Mouse (Mus musculus) CH12.LX (cell line): ENCODE measurements at regions not wholly inside any gene's neighbourhood (a gene's known extent, or its start where the extent isn't known, plus 50 kb on each side); places are given as distances from the start of the nearest gene placed in this dataset.

Experiments
- DNase-seq: peaks from one replicate; pipeline ENCODE4 v3.0.0-alpha.2; 2013; ENCODE audit errors: extremely low read depth
- H3K27ac ChIP-seq: 2 replicates; pipeline ENCODE4 v1.5.1; 2012; ENCODE audit warnings: low read depth, mild to moderate bottlenecking, control low read depth, moderate library complexity; ENCODE audit not compliant: insufficient read depth
- H3K27me3 ChIP-seq: replicated peaks from 2 replicates; pipeline ENCODE3; 2012; ENCODE audit warnings: inconsistent platforms
- H3K36me3 ChIP-seq, 2 experiments: replicated peaks in 1 of 2; 2 replicates each; pipeline versions ENCODE3 to v1.6.1; 2012; ENCODE audit warnings: inconsistent platforms in 1 of 2, low read length in 1 of 2, mild to moderate bottlenecking in 1 of 2, mixed read lengths in 1 of 2, moderate library complexity in 1 of 2; ENCODE audit not compliant: control insufficient read depth in 1 of 2, insufficient read depth in 1 of 2
- H3K4me1 ChIP-seq, 2 experiments: 2 replicates each; pipeline ENCODE4 v1.6.1; 2012; ENCODE audit warnings: inconsistent platforms in 1 of 2, moderate library complexity in 1 of 2; ENCODE audit not compliant: insufficient read depth in 2 of 2, control insufficient read depth in 1 of 2
- H3K4me2 ChIP-seq: 2 replicates; pipeline ENCODE4 v1.6.1; 2012; ENCODE audit warnings: low read depth, mild to moderate bottlenecking, control low read depth; ENCODE audit not compliant: poor library complexity, insufficient read depth, severe bottlenecking
- H3K4me3 ChIP-seq, 3 experiments: fragments of 150-350 bp in 1 of 3; sonication (generic) in 1 of 3; replicated peaks in 1 of 3; 2 replicates each; pipeline versions ENCODE3 to v1.5.1; 2011 to 2012; ENCODE audit warnings: low read depth in 2 of 3, low read length in 2 of 3, mild to moderate bottlenecking in 2 of 3, moderate library complexity in 2 of 3, control low read depth in 1 of 3, improper control_type of control experiment in 1 of 3, inconsistent platforms in 1 of 3, mixed read lengths in 1 of 3; ENCODE audit not compliant: poor library complexity in 1 of 3
- H3K79me2 ChIP-seq: replicated peaks from 2 replicates; pipeline ENCODE4 v1.6.1; 2012; ENCODE audit warnings: mild to moderate bottlenecking, moderate library complexity; ENCODE audit not compliant: control insufficient read depth, poor library complexity, insufficient read depth, severe bottlenecking; ENCODE audit errors: extremely low read depth
- H3K9ac ChIP-seq: 2 replicates; pipeline ENCODE4 v1.6.1; 2012; ENCODE audit warnings: low read depth, mild to moderate bottlenecking, control low read depth, moderate library complexity; ENCODE audit not compliant: insufficient read depth
- H3K9me3 ChIP-seq: replicated peaks from 2 replicates; pipeline ENCODE3; 2012; ENCODE audit warnings: low read length, inconsistent platforms, mixed read lengths
- CHD1 ChIP-seq: IDR thresholded peaks from 2 replicates; pipeline ENCODE4 v1.6.1; 2012; ENCODE audit warnings: low read depth, low read length, improper control_type of control experiment, inconsistent platforms
- CTCF ChIP-seq, 2 experiments: IDR thresholded peaks in 1 of 2; conservative IDR thresholded peaks in 1 of 2; 2 replicates each; pipeline ENCODE4 v1.5.1; 2011 to 2012; ENCODE audit warnings: low read depth in 2 of 2, low read length in 2 of 2, improper control_type of control experiment in 1 of 2, inconsistent platforms in 1 of 2, mild to moderate bottlenecking in 1 of 2, moderate library complexity in 1 of 2
- E2F4 ChIP-seq: IDR thresholded peaks from 2 replicates; pipeline ENCODE4 v1.6.1; 2011; ENCODE audit warnings: low read depth, low read length, improper control_type of control experiment; ENCODE audit not compliant: insufficient replicate concordance
- ELF1 ChIP-seq: IDR thresholded peaks from 2 replicates; pipeline ENCODE4 v1.6.1; 2014; ENCODE audit warnings: low read depth, mild to moderate bottlenecking, inconsistent platforms, low read length, improper control_type of control experiment
- EP300 ChIP-seq: IDR thresholded peaks from 2 replicates; pipeline ENCODE4 v1.6.1; 2011; ENCODE audit warnings: low read length, improper control_type of control experiment
- GABPA ChIP-seq: IDR thresholded peaks from 2 replicates; pipeline ENCODE4 v1.6.1; 2012; ENCODE audit warnings: low read depth, low read length, improper control_type of control experiment, inconsistent platforms; ENCODE audit not compliant: insufficient replicate concordance
- HCFC1 ChIP-seq: IDR thresholded peaks from 2 replicates; pipeline ENCODE4 v1.6.1; 2012; ENCODE audit warnings: low read depth, mild to moderate bottlenecking, inconsistent platforms, low read length, improper control_type of control experiment
- IRF4 ChIP-seq: IDR thresholded peaks from 2 replicates; pipeline ENCODE4 v1.6.1; 2014; ENCODE audit warnings: low read depth, mild to moderate bottlenecking, inconsistent platforms, low read length, improper control_type of control experiment
- JUND ChIP-seq: conservative IDR thresholded peaks from 2 replicates; pipeline ENCODE4 v1.6.1; 2011; ENCODE audit warnings: low read depth, low read length, improper control_type of control experiment
- KAT2A ChIP-seq: IDR thresholded peaks from 2 replicates; pipeline ENCODE4 v1.6.1; 2012; ENCODE audit warnings: low read length, improper control_type of control experiment, inconsistent platforms; ENCODE audit not compliant: insufficient replicate concordance
- MAFK ChIP-seq: IDR thresholded peaks from 2 replicates; pipeline ENCODE4 v1.6.1; 2011; ENCODE audit warnings: low read length, improper control_type of control experiment; ENCODE audit not compliant: insufficient replicate concordance
- POLR2AphosphoS2 ChIP-seq: IDR thresholded peaks from 2 replicates; pipeline ENCODE4 v1.6.1; 2011; ENCODE audit warnings: low read depth, low read length, improper control_type of control experiment
- RCOR1 ChIP-seq: conservative IDR thresholded peaks from 2 replicates; pipeline ENCODE4 v1.6.1; 2012; ENCODE audit warnings: low read depth, mild to moderate bottlenecking, inconsistent platforms, low read length, improper control_type of control experiment
- SIN3A ChIP-seq: IDR thresholded peaks from 2 replicates; pipeline ENCODE4 v1.6.1; 2012; ENCODE audit warnings: low read length, improper control_type of control experiment, inconsistent platforms
- TCF12 ChIP-seq: IDR thresholded peaks from 2 replicates; pipeline ENCODE4 v1.6.1; 2014; ENCODE audit warnings: low read depth, mild to moderate bottlenecking, inconsistent platforms, low read length, improper control_type of control experiment
- USF2 ChIP-seq: conservative IDR thresholded peaks from 2 replicates; pipeline ENCODE4 v1.6.1; 2011; ENCODE audit warnings: low read depth, low read length, improper control_type of control experiment
- ZC3H11A ChIP-seq: IDR thresholded peaks from 2 replicates; pipeline ENCODE4 v1.6.1; 2012; ENCODE audit warnings: low read depth, mild to moderate bottlenecking, inconsistent platforms, low read length, improper control_type of control experiment
- ZKSCAN1 ChIP-seq: IDR thresholded peaks from 2 replicates; pipeline ENCODE4 v1.6.1; 2012; ENCODE audit warnings: low read depth, inconsistent platforms, low read length, improper control_type of control experiment, borderline replicate concordance
- ZNF384 ChIP-seq: IDR thresholded peaks from 2 replicates; pipeline ENCODE4 v1.6.1; 2012; ENCODE audit warnings: low read depth, low read length, improper control_type of control experiment, inconsistent platforms
- dilution Hi-C: fragments of 300-500 bp; cut with MboI; formaldehyde crosslinking; loops from 2 replicates; pipeline ENCODE4 v1.14.3; 2020; ENCODE audit warnings: low sequenced_read_pairs; ENCODE audit not compliant: extremely low pct_unique_long_range_greater_than_20kb, extremely low pct_ligation_motif_present
- in situ Hi-C: fragments of 300-500 bp; cut with MboI; formaldehyde crosslinking; loops from 3 replicates; pipeline ENCODE4 v1.14.3; 2019; ENCODE audit warnings: low sequenced_read_pairs, low pct_ligation_motif_present, low pct_unique_long_range_greater_than_20kb, mixed read lengths

- Histone ChIP-seq H3K79me2 (no peaks in the 10 kb centered on the region), H3K4me2 (no peak overlapping the region), H3K27me3 (peaks cover 14% of the 10 kb centered on the region), H3K27ac (no peak overlapping the region), H3K4me1 (no peaks in the 10 kb centered on the region), H3K9ac (no peak overlapping the region), H3K36me3 (no peaks in the 10 kb centered on the region), H3K9me3 (peaks cover 27% of the 10 kb centered on the region), H3K4me3 (no peak overlapping the region)
- in situ Hi-C loops (no loop called here), dilution Hi-C loops (no loop called here)
- DNase-seq = no peak
- TF ChIP-seq USF2 (no peak), SIN3A (no peak), EP300 (no peak), GABPA (no peak), ZKSCAN1 (no peak), ZNF384 (no peak), JUND (no peak), CTCF (conservative IDR thresholded peaks at IDR 0.05 in 1 of 2, IDR thresholded peaks at IDR 0.05 in 1 of 2; ENCODE audit: low read depth in 2 of 2, low read length in 2 of 2) (no peak), KAT2A (no peak), ZC3H11A (no peak), RCOR1 (no peak), E2F4 (no peak), TCF12 (no peak), IRF4 (no peak), ELF1 (no peak), MAFK (no peak), CHD1 (no peak)
Observed at GRCm38 (mm10) chr8:115948916-115949315, 241.3 kb upstream of the Maf start.

- no peaks in the 10 kb centered on the region for H3K36me3 ChIP-seq
- TF ChIP-seq HCFC1 (no peak), POLR2AphosphoS2 (no peak), GABPA (no peak), ZNF384 (no peak)
- no peak overlapping the region for H3K27ac ChIP-seq
- DNase-seq = no peak
- H3K4me3 ChIP-seq = no peak overlapping the region
- H3K4me1 ChIP-seq = no peaks in the 10 kb centered on the region
- dilution Hi-C loops = no loop called here
- H3K4me2 ChIP-seq = no peak overlapping the region
- H3K9ac ChIP-seq = no peak overlapping the region
- H3K9me3 ChIP-seq = peaks cover 30% of the 10 kb centered on the region
- H3K79me2 ChIP-seq = no peaks in the 10 kb centered on the region
- in situ Hi-C loops = no loop called here
- peaks cover 19% of the 10 kb centered on the region for H3K27me3 ChIP-seq
Observed at GRCm38 (mm10) chr8:115948036-115948435, 240.4 kb upstream of the Maf start.
